Mouse (Mus musculus) ES-CJ7 (cell line): ENCODE data around the gene Atg14.
"Not testable (repeated sequence)": the region's sequence is repeated elsewhere in the genome, so short reads cannot be mapped to it uniquely, and the experiment has no call there.

ENCODE experiments used
- DNase-seq: peaks from one replicate; pipeline ENCODE4 v3.0.0; 2011; ENCODE audit warnings: low read depth, low spot score

The Atg14 gene

DNA sequence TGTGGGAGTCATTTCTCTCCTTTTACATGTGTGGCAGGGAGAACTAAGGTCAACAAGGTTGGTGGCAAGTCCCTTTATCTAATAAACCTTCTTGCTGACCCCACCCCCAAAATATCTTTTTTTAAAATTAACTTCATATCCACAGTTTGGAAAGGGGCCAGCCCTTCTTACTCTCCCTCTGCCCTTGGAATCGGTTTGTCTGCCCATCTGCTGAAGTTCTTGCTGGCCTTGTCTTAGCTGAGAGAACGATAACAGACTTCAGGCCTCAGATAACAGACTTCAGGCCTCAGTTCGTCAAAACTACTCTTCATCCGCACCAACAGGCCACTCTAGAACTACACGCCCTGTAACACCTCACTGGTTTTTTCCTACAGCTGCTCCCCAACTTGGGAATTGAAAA lies 26.2 kb downstream of the Atg14 start:
- no peak for DNase-seq

DNA sequence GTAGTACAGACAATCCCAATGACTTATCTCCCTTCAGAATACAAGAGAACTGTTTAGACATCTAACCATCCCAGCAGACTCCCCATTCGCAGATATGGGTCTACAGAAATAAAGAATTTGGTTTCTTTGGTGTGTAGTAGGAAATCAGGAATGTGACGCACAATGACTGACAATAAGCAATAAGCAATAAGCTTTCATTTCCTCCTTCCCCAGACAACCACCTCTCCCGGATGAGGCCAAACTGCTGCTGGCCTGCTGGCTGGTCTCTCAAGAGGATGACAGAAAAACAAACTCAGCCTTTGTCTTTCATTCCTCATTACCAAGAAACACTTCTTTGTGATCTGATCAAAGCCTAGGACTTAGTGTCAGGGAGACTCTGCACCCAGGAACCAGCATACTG lies 28.2 kb downstream of the Atg14 start:
- DNase-seq = no peak

DNA sequence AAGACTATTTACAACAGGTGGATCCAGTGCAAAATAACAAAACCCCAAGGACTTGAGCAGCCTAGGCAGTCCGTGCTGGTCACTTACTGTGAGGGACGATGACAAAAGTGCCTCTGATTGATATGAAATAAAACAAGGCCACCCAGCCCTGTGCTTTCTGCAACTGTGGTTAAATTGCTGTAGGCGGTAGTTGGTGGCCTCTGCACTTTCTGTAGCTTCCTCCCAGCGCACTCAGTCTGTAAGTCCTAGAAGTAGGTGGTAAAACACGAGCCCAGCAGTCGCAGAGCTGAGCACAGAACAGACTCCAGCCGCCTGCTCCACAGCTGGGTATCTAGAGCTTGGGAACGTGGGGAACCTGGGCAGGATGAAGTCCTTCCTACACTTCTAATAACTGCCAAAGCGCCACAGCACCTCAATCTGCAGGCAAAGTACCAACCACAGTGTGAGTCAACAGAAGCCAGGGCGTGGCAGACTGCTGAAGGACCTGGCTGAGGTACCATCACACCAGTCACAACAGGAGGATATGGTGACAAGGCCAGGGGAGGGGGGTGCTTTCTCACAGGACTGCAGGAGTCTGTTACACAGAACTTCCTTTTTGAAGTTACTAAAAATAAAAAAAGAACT lies 29.0 kb downstream of the Atg14 start:
- no peak for DNase-seq

DNA sequence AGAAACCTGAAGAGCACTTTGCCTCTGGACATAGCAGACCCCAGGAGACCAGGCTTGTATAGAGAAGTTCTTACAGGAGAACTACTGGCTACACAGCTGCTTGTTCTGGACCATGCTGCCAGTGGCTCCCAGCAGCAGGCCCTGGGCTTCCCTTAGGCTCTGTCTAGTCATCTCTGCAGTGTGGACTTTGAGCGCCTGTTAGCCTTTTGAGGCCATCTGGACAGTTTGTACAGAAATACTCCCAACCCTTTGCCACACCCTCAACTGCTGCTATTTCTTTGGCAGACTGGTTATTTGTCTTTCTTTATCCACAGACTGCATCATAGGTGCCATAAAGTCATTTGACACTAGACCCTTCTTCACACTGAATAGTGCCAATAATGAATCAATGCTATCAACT lies 35.4 kb downstream of the Atg14 start:
- no peak for DNase-seq

DNA sequence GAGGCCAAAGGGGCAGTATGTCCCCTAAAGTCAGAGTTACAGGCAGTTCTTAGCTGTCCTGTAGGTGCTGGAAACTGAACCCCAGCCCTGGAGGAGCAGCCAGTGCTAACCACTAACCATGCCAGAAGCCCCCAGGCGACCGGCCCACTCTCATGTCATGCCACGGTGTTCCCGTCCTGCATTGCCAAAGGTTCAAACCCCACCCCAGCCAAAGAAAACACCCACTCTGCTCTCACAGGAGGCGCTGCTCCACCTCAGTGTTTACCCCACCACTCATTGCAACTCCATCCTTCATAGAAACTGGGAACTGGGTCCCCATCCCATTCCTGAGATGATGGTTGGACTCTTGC lies 36.3 kb downstream of the Atg14 start:
- DNase-seq = no peak

DNA sequence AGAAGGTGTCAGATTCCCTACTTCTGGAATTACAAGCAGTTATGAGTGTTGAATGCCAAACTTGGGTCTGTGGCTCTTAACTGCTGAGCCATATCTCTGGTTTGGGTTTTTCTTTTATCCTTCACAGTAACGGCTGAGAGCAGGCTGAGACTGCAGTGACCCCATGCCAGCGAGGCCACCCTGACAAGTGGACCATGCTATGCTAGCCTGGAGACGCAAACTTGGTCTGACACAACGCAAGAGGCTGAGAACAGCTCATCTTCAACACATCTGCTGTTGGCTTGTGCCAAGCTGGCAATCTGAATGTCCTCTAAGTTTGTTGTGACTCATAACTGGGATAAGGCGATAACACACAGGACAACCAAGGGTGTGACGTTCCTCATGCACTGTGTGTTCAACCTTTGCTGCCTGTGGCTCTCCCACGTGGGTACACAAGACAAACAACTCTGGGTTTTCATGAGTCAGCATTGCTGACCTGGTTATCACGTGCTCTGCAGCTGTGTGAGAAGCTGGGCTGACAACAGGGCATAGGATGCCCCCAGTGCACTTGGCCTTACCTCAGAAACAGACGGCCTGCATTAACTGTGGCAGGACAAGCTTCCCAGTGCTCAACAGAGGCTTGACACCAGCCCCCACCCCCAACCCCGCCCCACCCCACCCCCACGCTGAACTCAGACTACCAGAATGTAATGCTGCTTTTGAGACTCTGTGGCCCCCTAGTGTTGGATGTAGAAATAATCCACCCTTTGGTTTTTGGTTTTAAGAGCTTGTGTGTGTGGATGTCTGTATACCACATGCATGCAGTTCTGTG lies 36.9 kb downstream of the Atg14 start:
- DNase-seq = peak; percentile 76

DNA sequence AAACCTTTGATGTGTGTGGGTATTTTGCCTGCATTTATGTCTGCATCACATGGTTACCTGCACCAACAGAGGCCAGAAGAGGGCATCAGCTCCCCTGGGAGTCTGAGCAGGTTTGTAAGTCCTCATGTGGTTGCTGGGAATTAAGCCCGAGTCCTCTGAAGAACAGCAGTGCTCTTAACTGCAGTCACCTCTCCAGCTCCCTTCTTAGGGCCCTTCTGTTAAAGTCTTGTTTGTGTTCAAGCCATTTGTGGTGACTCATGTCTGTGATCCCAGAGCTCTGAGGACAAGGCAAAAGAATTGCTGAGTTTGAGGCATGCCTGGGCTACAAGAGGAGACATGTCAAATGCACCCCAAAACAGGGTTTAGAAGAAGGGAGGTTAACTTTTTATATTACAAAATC lies 38.0 kb downstream of the Atg14 start:
- peak; percentile 37 for DNase-seq

DNA sequence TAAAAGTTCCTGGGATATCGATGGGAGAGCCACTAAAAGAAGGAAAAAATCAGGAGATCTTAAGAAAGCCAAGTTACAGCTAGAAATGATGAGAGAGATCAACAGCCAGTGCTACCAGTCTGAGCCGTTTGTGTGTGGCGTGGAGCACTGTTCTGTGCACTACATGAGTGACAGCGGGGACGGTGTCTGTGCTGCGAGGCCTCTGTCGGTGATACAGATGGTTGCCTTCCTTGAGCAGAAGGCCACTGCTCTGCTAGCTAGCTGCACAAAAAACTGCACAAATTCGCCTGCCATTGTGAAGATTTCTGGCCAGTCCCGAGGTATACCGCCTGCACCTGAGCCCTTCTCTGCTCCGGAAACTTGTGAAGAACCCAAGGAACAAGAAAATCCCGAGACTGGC lies 40.9 kb downstream of the Atg14 start:
- not testable (repeated sequence) for DNase-seq

DNA sequence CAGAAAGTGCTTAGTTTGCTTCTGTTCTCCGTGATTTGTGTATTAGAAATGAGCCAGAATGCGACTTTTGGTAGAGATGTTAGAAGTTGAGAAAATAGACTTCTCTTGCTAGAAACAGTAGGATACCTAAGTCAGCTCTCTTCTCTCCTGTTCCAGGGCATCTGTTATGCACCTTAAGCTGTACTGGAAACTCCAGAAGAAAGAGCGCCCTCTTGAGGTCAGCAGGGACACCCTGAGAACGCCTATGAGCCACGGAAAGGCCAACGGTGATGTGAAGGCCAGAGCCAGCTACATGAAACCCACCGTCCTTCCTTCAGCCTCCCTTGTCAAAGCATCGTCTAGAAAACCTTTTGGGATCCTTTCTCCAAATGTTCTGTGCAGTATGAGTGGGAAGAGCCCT lies 41.4 kb downstream of the Atg14 start:
- peak; percentile 79 for DNase-seq

DNA sequence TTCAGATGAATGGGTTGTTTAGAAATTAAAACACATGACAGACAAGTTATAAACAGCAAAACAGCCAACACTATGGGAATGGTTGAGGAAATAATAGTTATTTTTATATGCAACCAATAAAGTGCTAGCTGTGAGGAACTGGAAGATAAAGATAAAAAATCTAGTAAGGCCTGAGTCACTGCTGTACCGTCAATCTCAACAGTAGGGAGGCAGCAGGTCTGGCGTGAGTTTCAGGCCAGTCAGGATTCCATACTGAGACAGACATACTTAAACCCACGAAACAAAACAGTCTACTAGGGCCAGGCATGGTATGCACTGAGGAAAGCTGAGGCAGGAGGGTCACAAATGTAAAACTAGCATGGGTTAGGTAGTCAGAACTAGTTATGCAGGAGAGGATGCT lies 42.2 kb downstream of the Atg14 start:
- no peak for DNase-seq

DNA sequence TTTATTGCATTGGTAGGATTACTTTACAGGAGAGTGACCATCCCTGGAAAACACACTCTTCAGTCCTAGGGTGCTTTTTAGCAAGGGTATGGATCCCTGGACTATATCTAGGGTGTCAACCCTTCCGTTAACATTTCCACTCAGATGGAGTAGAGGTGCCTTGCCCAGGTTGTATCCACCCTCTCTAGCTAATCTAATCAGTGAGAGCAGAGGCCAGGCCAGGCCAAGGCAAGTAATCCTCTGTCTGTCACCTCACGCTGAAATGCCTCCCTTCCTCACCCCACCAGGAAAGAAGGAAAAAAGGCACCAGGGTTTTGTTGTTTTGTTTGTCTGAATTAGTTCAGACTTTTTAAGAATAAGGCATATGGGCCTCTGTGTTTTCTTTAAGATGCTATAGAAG lies 42.6 kb downstream of the Atg14 start:
- DNase-seq = no peak

DNA sequence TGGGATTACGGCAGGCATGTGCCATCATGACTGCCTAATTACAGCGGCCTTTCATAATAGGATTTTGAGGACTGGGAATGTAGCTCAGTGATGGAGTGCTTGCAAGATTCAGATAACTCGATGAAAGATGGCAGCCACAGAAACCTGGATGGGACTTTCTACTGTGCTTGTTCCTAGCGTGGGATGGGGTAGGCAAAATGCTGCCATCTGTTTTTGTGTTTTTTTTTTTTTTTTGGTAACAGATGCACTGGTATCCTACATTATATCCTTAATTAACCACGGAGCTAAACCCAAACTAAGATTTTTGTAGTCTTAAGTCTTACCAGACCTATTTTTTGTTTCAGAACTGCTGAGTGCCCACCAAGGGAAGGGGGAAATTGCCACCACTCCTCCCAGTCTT lies 44.6 kb downstream of the Atg14 start:
- no peak for DNase-seq

DNA sequence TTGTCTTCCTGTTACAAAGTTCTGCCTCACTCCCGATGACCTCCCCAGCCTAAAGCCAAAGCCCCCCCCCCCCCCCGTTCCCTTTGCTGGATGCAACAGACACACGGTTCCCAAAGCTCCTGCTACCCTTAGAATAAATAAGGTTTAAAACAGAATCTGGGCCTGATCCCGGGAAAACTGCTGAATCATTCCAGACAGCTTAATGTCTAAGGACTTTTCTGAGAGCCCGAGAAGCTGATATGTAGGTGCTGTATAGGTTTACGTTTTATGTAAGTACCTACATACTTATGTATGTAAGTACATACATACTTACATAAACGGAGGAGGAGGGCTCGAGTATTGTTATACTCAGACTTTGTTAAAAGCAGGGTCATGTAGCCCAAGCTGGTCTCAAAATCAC lies 45.1 kb downstream of the Atg14 start:
- DNase-seq = no peak

DNA sequence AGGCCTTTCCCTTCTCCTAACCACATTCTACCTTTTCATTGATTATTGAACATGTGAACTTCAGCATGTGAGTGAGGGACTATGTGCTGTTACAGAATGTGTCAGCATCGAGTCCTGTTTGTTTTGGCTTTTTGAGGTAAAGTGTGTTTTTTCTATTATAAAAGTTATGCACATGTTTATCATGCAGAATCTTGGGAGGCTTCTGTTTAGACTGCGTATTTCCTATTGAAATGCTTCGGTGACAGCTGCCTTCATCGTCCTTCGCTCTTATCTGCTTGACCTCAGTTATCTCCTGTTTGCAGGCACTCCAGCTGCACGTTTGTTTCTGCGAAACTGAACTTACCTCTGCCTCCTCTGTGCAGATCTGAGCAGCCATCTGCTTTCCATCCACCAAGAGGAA lies 48.1 kb downstream of the Atg14 start:
- no peak for DNase-seq

DNA sequence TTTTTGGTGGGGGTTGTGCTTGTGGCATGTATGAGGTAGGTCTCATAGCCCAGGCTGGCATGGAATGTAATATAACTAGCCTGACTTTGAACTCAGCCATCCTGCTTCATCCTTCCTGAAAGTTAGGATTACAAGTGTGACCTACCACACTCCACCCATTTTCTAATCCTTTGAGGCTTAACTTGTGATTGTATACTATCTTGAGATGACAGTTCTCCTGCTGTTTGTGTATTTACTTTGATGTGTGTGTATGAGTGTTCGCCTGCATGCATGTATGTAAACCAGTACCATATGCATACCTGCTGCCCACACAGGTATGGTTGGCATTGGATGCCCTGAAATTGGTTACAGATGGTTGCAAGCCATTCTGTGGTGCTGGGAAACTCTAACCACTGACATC lies 48.8 kb downstream of the Atg14 start:
- DNase-seq = no peak

DNA sequence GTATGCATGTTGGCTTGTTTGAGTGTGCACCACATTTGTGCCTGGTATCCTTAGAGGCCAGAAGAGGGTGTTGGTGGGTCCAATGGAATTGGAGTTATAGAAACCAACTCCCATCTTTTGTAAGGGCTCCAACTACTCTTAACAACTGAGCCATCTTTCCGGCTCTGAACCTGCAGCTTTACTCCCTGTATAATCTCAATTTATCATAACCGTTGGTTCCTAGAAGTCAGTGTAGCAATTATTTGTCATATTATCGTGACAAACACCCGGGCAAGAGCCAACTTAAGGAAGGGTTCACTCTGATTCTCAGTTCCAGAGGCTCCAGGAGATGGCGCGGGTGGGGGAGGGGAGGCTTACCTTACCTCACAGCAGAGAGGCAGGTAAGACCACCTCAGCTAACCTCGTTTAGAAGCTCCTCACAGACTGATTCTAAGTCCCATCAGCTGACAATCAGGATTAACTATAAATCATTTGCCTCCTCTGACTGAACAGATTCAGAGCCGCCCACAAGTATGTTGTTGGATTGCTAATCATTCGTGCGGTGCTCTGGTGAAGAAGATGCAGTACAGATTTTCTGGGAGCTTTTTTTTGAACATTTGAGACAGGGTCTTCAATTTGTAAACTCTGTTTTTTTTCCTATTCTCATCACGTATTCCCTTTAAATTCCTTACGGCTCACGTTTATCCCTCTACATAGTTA lies 49.5 kb downstream of the Atg14 start:
- no peak for DNase-seq

DNA sequence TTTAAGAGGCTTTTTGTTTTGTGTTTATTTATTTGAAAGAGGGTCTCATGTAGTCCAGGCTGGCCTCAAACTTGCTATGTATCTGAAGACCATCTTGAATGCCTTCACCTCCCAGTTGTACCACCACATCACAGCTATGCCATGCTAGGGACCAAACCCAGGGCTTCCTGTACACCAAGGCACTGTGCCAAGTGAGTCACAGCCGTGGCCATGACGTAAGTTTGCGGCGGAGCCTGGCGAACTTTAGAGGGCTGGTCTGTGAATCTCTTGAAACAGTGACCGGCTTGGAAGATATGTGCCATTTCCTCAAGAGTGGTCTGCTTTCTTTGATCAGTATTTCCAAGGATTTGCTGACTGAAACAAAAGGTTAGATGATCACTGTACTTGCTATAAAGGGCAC lies 51.8 kb downstream of the Atg14 start:
- DNase-seq = no peak

DNA sequence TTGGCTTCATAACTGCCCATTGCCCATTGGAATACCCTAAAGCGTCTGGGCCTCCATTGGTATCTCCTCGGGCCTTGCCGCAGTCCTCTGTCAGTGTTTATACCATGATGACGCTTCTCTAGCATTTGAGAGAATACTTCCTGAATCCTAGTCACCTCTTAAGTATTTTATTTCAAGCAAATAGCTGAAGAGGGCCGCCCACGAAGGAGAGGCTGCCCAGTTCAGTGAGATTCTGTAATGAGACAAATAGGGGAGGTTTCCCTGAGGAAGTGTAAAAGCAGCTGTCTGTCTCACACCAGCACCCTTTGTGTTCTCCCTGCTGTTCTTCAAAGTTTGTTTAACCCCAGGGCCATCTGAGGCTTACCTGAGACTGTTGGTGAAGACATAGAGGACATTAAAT lies 53.7 kb downstream of the Atg14 start:
- DNase-seq = no peak

DNA sequence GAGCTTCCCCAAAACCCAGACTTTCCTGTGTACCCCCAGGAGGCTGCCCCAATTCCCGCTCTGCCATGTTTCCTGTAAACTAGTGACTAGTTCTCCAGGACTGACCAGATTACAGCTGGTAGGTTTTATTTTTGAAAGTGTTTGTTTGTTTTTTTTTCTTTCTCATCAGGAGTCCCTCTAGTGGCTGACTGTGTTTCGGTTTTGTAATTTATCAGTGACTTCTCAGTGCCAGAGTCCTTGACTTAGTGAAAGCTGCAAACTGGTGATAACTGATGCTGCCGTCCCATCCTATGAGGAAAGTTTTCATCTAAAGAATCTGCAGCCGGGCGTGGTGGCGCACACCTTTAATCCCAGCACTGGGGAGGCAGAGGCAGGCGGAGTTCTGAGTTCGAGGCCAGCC lies 54.8 kb downstream of the Atg14 start:
- DNase-seq = no peak

DNA sequence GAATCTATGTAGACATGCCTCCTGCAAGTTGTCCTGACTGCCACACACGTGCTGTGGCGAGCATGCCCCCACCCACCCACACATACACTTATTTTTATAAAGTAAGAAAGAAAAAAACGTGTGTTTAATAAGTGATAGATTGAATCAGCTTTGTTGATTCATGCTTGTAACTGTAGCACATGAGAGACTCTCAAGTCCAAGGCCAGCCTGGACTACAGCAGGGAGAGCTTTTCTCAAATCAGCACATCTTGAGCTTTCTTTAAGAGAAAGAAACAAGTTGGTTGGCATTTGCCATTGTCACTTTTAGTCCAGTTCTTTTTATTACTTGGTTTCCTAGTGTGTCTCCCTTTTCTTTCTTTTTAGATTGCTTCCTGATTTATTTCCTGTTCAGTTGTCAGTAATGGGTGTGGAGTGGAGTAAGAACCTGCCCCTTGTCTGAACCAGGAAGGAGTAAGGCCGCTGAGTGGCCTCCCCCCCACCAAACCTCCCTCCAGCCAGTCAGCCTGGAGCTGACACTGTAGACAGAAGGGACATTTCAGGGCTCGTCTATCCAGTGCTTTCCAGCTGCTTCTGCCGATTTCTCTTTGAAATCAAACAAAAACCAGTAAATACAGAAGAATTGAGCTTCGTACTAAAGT lies 55.5 kb downstream of the Atg14 start:
- no peak for DNase-seq

DNA sequence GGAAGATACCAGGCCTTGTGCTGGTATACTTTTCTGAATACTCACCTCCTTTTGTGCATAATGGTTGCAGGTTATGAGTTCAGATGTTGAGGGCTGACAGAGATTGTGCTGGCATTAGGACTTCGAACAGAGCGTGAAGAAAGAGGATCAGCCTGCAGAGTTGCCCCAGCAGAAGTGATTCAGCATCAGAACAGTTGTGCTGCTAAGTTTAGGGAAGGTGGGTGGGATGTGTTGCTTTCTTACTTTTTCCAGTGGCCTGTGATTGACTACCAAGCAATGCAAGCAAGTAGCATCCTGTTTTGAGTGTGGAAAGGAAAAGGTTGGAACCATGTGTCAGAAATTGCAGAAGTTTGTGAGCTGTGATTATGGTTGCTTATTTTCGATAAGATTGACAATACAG lies 56.8 kb downstream of the Atg14 start:
- DNase-seq = no peak

DNA sequence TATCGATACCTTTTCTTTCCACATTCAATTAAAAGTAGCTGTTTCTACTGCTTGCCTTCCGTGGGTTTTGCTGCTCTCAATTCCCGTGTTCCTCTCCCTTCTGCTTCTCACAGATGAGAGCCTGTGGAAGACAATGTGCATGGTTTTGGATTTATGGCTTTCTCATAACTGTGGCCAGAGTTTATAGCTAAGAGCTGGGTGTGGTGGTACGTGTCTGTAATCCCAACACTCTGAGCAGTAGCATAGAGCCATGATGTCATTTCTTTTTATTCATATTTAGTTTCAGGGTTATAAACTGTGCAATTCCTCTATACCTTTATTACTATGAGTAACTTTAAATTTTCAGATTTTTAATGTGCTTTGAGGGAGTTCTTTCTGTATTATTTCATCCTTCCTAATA lies 60.2 kb downstream of the Atg14 start:
- DNase-seq = no peak

DNA sequence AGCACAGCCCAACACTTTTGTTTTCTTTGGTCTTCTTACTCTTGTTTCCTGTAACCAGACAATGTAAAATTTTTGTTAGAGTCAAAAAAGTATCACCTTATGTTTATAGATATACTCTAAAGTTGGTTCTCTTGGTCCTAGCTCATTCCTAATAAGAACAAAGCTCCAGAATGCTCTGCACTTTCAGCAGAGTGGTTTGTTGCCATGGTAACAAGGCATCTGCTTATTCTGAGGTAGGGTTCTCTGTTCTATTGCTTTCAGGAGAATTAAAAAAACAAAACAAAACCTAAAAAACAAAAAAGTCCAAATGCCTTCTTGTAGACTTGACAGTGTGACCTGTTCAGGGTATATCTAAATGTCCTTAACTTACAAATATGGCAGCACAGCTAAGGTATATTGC lies 62.4 kb downstream of the Atg14 start:
- no peak for DNase-seq
